Mouse (Mus musculus): ENCODE measurements around the gene Mfsd4b3. TPM values are rescaled to one million over a fixed set of nuclear protein-coding genes. Genes with fewer than 3 reads are reported as not detected.
A peak's percentile ranks its signal among the peaks of the same experiment; 100 is the strongest.
"Not testable (repeated sequence)": the region's sequence is repeated elsewhere in the genome, so short reads cannot be mapped to it uniquely, and the experiment has no call there.

Mfsd4b3 gene
- 1 to 10 TPM; 2.7 to 4.1 (median 3.2) TPM for total RNA-seq (2022)

DNA sequence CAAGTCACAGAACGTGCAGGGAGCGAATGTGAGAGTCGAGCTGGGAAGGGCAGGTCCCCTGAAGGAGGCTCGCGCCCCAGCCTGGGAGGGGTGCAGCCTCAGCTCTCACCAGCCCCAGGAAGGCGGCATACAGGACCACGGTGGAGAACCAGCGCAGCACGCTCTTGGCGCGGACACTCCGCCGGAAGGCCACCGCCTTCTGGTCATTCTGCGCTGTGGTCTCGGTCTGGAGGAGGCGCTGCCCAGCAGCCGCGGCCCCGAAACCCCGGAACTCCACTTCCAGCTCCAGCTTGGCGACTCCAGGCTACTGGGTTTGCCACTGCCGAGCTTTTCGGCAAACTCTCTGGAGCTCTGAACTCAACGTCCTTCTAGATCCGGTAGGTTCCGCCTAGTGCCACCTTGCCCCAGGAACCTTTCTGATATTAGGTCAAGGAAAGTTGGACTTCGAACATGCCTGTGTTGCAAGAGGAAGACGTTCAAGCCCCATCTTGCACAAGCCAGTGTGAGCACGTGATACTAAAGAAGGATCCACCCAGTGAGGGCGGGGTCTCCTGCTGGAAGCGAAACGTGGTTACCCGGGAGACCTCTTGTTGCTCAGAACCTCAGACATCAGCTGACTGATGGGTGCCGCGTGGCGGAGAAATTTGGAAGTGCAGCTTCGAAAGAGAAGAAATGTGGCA, at the start of gene Mfsd4b3:
TSS of gene Mfsd4b3 (minus strand) at position 393 of the 680 bp plus-strand sequence.
- peak; percentile 97 to 98 for DNase-seq (ENCODE audit: low spot score in 2 of 2)

DNA sequence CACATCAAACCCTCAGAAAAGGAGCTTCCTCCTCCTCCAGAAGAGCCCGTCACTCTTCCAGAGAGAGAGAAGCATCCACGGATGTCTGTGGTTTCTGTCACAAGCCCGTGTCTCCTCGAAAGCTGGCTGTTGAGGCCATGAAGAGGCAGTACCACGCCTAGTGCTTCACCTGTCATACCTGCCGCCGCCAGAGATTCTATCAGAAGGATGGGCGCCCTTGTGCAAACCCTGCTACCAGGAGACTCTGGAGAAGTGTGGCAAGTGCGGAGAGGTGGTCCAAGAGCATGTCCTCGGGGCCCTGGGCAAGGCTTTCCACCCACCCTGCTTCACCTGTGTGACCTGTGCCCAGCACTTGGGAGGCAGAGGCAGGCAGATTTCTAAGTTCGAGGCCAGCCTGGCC, 49.6 kb upstream of the Mfsd4b3 start:
- no peak for DNase-seq (ENCODE audit: low spot score in 2 of 2)

- not testable (repeated sequence) for DNase-seq (ENCODE audit: low spot score in 2 of 2)
Observed at GRCm38 (mm10) chr10:40008847-40009246, 48.9 kb upstream of the Mfsd4b3 start.

DNA sequence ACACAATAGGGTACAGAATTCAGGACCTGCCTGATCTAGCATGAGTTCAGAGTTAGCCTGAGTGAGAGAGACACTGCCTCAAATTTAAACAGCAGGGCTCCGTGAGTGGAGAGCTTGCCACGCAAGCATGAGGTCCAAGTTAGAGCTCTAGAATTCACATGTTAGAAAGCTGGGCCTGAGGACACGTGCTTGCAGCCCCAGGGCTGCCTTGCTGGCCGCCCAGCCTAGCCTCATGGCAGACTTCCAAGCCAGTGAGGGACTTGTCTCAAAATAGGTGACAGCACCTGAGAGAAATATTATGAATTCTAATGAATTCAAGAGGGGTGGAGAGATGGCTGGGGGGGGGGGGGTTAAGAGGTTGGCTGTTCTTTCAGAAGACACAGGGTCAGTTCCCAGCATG, 48.0 kb upstream of the Mfsd4b3 start:
- no peak for DNase-seq (ENCODE audit: low spot score in 2 of 2)

- no peak for DNase-seq (ENCODE audit: low spot score in 2 of 2)
Observed at GRCm38 (mm10) chr10:40006963-40007362, 47.0 kb upstream of the Mfsd4b3 start.

DNA sequence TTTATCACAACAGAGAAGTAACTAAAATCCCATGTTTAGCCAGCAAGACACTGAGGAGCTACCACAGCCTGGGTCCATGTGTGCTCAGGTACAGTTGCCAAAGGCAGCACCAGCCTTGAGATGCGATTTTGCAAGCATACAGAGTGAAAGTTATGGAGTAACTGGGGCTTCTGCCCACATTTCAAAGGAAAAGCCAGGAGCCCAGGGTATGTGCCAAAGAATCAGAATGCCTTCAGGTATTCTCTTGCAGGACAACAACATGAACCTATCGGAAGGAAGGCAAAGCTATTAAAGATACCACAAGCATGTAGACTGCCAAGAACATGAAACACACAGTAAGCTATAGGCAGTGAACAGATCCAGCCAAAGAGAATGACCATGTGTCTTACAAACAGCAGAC, 40.8 kb upstream of the Mfsd4b3 start:
- DNase-seq (ENCODE audit: low spot score in 2 of 2): no peak

DNA sequence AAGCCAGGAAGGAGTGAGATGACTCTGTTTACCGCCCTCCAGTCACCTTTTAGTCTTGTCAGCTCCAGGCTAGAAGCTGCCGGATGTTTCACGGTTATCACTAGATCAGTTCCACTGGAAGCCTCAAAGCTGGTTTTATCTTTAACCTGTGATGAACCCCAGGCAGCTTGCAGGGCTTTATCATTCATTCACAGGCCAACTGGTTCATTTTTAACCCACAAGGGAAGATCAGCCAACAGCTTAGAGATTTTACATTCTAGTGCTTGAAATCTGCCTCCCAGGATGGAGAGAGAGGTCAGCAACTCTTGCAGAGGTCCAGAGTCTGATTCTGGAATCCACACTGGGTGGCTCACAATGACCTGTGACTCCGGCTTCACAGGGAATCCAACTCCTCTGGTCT, 31.2 kb upstream of the Mfsd4b3 start:
- DNase-seq (ENCODE audit: low spot score in 2 of 2): no peak

- DNase-seq (ENCODE audit: low spot score in 2 of 2): no peak
Observed at GRCm38 (mm10) chr10:39986466-39986865, 26.5 kb upstream of the Mfsd4b3 start, which contains the start of gene Mfsd4b5. TSS of gene Mfsd4b5 (minus strand) at chr10:39986646.

DNA sequence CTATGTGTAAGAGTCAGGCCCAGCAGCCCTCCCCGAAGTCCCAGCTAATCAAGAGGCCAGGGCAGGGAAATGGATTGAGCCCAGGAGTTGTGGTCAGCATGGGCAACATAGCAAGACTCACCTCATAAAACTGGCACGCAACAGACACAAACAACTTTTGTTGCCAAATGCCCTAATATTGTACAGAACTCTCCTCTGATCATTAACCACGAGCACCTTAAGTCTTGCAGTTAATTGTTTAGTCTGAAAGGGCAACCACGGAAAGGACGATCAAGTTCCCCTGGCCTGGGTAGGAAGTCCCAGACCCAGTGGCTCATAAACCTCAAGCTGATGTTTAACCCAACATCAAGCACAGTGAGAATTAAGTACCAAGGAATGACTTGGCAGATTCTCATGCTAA, 22.7 kb upstream of the Mfsd4b3 start:
- no peak for DNase-seq (ENCODE audit: low spot score in 2 of 2)

DNA sequence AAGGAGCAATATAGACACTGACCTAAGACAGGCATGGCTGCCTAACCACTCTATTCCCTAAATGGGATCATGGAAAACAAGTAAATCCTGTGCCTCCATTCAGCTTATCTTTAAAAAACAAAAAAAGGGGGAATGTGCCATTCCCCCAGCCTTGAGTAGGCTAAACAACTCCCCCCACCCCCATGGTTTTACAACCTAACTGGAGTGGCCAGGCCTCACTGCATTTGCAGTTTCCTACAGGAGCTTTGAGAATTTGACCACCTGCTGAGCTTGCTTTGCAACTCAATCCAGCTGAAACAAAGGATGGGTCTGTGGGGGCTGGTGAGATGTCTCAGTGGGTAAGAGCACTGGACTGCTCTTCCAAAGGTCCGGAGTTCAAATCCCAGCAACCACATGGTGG, 18.3 kb upstream of the Mfsd4b3 start:
- DNase-seq (ENCODE audit: low spot score in 2 of 2): no peak

DNA sequence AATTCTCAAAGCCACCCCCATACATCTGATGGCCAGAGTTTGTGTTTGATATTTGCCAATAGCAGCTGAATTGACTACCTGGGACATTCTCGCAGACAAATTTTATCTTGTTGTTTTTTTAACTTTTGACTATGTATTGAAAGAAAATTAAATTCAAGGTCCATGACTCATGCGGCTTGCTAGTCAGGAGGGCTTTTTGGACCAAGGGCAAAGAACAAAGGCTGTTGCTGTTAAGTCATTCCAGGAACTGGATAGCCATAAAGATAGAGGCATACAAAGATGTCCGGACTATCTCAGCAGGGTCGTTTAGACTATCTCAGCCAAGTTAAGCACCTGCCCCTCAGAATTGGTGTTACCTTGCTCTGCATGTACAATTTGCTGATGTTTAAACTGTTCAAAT, 17.4 kb upstream of the Mfsd4b3 start:
- DNase-seq (ENCODE audit: low spot score in 2 of 2): no peak

- no peak for DNase-seq (ENCODE audit: low spot score in 2 of 2)
Observed at GRCm38 (mm10) chr10:39975771-39976170, 15.8 kb upstream of the Mfsd4b3 start.

- DNase-seq (ENCODE audit: low spot score in 2 of 2): no peak
Observed at GRCm38 (mm10) chr10:39974982-39975381, 15.0 kb upstream of the Mfsd4b3 start.

- no peak for DNase-seq (ENCODE audit: low spot score in 2 of 2)
Observed at GRCm38 (mm10) chr10:39967512-39967911, 7.6 kb upstream of the Mfsd4b3 start.

- no peak for DNase-seq (ENCODE audit: low spot score in 2 of 2)
Observed at GRCm38 (mm10) chr10:39961906-39962305, 2.0 kb upstream of the Mfsd4b3 start.

DNA sequence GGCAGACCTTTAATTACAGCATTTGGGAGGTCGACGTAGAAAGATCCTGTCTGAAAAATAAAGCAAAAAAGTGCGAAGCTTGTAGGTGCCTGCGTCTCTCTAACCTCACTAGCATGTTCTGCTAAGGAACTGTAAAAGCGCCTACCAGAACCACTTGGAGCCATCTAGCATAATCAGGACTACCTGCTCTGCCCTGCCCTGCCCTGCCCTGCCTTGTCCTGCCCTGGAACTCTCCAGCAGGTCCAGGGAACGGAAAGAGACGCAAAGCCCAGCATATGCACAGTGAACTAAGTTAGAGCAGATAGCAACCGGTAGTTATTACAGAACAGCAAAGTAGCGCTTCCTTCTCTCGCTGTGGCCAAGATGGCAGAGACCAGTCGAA, 479 bp upstream of the Mfsd4b3 start:
- DNase-seq (ENCODE audit: low spot score in 2 of 2): no peak

DNA sequence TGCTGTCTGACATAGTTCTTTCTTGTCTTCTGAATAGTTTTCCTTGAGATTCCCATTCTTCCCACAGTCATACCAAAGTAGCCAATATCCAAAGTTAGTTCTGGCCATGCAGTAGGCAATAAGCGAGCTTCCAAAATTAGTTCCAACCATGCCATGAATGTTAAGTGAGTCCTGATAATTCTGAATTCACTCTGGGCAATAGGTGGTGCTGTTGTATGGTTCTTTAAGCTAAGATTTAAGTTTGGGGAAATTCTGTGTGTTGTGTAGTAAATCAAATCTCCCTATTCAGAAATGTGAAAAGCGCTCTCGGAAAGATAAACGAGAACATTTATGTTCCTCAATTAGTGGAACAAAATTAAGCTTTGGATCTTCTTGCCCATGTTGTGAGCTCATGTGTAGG, 1.7 kb downstream of the Mfsd4b3 start:
- no peak for DNase-seq (ENCODE audit: low spot score in 2 of 2)

DNA sequence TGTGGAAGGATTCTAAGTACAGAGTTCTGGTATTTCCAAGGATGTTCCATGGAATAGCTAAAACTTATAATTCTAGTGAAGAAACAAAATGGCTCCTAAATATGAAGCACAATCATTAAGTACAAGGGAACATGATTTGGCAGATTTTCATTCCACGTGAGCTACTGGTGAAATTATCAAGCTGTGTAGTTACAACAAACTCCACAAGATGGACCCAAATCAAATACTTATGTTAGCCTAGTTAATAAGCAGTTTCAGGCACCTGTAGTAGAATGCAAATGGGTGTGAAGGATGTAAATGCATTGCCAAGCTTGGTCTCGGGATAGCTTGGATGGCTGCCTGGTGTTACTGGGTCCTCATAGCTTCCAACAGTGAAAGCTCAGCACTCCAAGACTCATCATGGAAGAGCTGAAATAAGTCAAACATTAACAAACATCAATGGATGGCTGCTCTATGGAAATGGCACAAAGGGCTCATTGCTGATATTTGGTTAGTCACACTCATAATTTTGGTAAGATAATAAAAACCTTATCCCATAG, 3.5 kb downstream of the Mfsd4b3 start:
- DNase-seq (ENCODE audit: low spot score in 2 of 2): no peak

- no peak for DNase-seq (ENCODE audit: low spot score in 2 of 2)
Observed at GRCm38 (mm10) chr10:39955163-39955562, 4.8 kb downstream of the Mfsd4b3 start.

DNA sequence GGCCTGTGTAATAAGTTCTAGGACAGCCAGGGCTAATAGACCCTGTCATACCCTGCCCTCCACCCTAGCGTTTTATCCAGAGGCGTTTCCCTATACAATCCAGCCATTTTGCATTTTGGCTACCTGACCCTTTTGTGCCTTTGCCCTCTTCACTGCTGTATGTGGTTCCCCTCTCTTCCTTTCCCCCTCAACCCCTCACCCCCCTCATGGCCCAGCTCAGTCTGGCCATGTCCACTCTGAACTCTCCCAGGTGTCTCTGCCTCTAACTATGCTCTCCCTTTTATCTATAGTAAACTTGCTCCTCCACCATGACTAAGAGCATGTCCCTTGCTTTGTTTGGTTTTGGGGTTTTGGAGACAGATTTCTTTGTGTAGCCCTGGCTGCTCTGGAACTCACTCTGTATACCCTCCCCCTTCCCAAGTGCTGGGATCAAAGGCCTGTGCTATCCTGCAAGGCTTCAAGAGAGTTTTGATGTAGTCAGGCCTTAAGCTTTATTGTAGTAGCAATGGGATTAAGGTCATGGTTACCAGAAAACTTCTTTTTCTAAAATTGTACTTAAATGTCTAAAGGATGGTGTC, 10.5 kb downstream of the Mfsd4b3 start:
- no peak for DNase-seq (ENCODE audit: low spot score in 2 of 2)

GRCm38 (mm10) chr10:39947195-39947594, 12.8 kb downstream of the Mfsd4b3 start:
- not testable (repeated sequence) for DNase-seq (ENCODE audit: low spot score in 2 of 2)

DNA sequence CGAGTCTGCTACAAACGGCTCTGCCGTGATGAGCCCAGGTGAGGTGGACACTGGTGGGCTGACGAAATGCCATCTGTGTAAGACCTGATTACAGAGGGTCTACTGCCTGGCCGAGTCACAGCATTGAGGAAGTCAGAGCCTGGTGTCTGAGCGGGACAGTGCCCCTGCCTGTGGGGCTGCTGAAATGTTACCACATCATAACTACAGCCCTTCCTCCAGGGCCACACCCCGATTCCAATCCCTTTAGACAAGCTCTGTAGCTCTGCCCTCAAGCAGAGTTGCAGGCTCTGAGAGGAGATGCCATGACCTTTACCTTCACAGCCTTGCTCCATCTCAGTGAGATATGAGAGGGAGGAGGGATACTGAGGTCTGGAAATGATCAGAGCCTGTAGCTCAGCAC, 23.4 kb downstream of the Mfsd4b3 start:
- no peak for DNase-seq (ENCODE audit: low spot score in 2 of 2)

DNA sequence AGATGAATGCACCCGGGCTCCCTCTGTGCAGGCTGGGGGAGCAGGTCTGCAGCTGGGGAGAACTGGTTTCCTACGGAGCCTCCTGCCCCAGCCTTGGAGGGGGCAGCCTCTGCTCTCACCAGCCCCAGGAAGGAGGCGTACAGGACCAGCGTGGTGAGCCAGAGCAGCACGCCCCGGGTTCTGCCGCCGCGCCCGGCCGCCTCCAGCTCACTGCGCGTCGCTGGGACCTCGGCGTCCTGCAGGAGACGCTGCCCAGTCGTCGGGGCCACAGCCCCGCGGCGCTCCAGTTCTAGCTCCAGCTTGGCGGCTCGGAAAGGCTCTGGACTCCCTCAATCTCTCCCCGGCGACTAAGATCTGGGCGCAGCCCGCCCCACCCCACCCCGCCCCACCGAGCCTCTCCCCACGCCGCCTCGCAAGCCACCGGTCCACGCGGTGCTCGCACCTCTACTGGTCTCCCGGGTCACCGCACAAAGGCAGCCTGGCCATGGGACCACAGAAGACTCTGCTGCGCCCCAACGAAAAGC, 33.3 kb downstream of the Mfsd4b3 start, which contains the start of gene Mfsd4b2:
TSS of gene Mfsd4b2 (minus strand) at position 308 of the 524 bp plus-strand sequence.
- DNase-seq (ENCODE audit: low spot score in 2 of 2): no peak

All from gastrocnemius, adult 8-10 months (tissue).